Mouse (Mus musculus) MEL (cell line): Measurements from ENCODE around the gene Sptssa. TPM values are rescaled to one million over a fixed set of nuclear protein-coding genes. Genes with fewer than 3 reads are reported as not detected.

ENCODE experiments used
- DNase-seq: peaks from one replicate; pipeline ENCODE4 v3.0.0; 2011; ENCODE audit warnings: low read depth, low spot score
- H3K27ac ChIP-seq: 2 replicates; pipeline ENCODE4 v1.5.1; 2012; ENCODE audit warnings: low read depth, mild to moderate bottlenecking, control low read depth, low read length, moderate library complexity; ENCODE audit not compliant: control insufficient read depth
- H3K27me3 ChIP-seq, 2 experiments: fragments of 150-350 bp in 1 of 2; sonication (generic) in 1 of 2; 2 replicates each; pipeline ENCODE4 v1.6.1; 2012; ENCODE audit warnings: low read length in 2 of 2, mild to moderate bottlenecking in 2 of 2, improper control_type of control experiment in 1 of 2, moderate library complexity in 1 of 2; ENCODE audit not compliant: insufficient read depth in 2 of 2, control insufficient read depth in 1 of 2
- H3K36me3 ChIP-seq, 2 experiments: 2 replicates each; pipeline ENCODE4 v1.6.1; 2012 to 2014; ENCODE audit warnings: low read length in 2 of 2, improper control_type of control experiment in 1 of 2, inconsistent platforms in 1 of 2, mild to moderate bottlenecking in 1 of 2; ENCODE audit not compliant: insufficient read depth in 2 of 2, control insufficient read depth in 1 of 2
- H3K4me1 ChIP-seq, 2 experiments: fragments of 150-350 bp in 1 of 2; sonication (generic) in 1 of 2; 2 replicates each; pipeline ENCODE4 v1.6.1; 2012; ENCODE audit warnings: low read length in 2 of 2, improper control_type of control experiment in 1 of 2, mild to moderate bottlenecking in 1 of 2; ENCODE audit not compliant: insufficient read depth in 2 of 2, control insufficient read depth in 1 of 2
- H3K4me3 ChIP-seq, 2 experiments: fragments of 150-350 bp in 1 of 2; sonication (generic) in 1 of 2; 2 replicates each; pipeline ENCODE4 v1.5.1; 2012; ENCODE audit warnings: low read depth in 2 of 2, low read length in 2 of 2, mild to moderate bottlenecking in 2 of 2, moderate library complexity in 2 of 2, control low read depth in 1 of 2, improper control_type of control experiment in 1 of 2; ENCODE audit not compliant: control insufficient read depth in 1 of 2, insufficient read depth in 1 of 2
- H3K79me2 ChIP-seq: 2 replicates; pipeline ENCODE4 v1.6.1; 2012; ENCODE audit warnings: mild to moderate bottlenecking, low read length, moderate library complexity; ENCODE audit not compliant: control insufficient read depth, poor library complexity, insufficient read depth
- H3K9ac ChIP-seq: 2 replicates; pipeline ENCODE4 v1.6.1; 2012; ENCODE audit warnings: low read depth, mild to moderate bottlenecking, control low read depth, low read length, moderate library complexity; ENCODE audit not compliant: control insufficient read depth, poor library complexity, severe bottlenecking
- H3K9me3 ChIP-seq: fragments of 150-350 bp; sonication (generic); replicated peaks from 2 replicates; pipeline ENCODE4 v1.6.1; 2012; ENCODE audit warnings: mild to moderate bottlenecking, low read length, improper control_type of control experiment, moderate library complexity; ENCODE audit not compliant: insufficient read depth
- BHLHE40 ChIP-seq: IDR thresholded peaks from 2 replicates; pipeline ENCODE4 v1.6.1; 2012; ENCODE audit warnings: low read depth, mild to moderate bottlenecking, inconsistent platforms, low read length, improper control_type of control experiment, borderline replicate concordance
- CHD1 ChIP-seq: IDR thresholded peaks from 2 replicates; pipeline ENCODE4 v1.6.1; 2012; ENCODE audit warnings: low read depth, mild to moderate bottlenecking, inconsistent platforms, low read length, improper control_type of control experiment
- CHD2 ChIP-seq: IDR thresholded peaks from 2 replicates; pipeline ENCODE4 v1.6.1; 2011; ENCODE audit warnings: low read length, improper control_type of control experiment
- E2F4 ChIP-seq: IDR thresholded peaks from 2 replicates; pipeline ENCODE4 v1.6.1; 2011; ENCODE audit warnings: low read depth, low read length, improper control_type of control experiment, borderline replicate concordance
- ELF1 ChIP-seq: IDR thresholded peaks from 2 replicates; pipeline ENCODE4 v1.6.1; 2014; ENCODE audit warnings: low read depth, mild to moderate bottlenecking, inconsistent platforms, low read length, improper control_type of control experiment, moderate library complexity
- ETS1 ChIP-seq: IDR thresholded peaks from 2 replicates; pipeline ENCODE4 v1.6.1; 2012; ENCODE audit warnings: low read depth, mild to moderate bottlenecking, inconsistent platforms, low read length, improper control_type of control experiment, moderate library complexity
- GABPA ChIP-seq: IDR thresholded peaks from 2 replicates; pipeline ENCODE4 v1.6.1; 2012; ENCODE audit warnings: low read depth, mild to moderate bottlenecking, inconsistent platforms, low read length, improper control_type of control experiment, moderate library complexity
- GATA1 ChIP-seq: IDR thresholded peaks from 2 replicates; pipeline ENCODE4 v1.6.1; 2011; ENCODE audit warnings: low read depth, low read length, improper control_type of control experiment
- JUND ChIP-seq: IDR thresholded peaks from 2 replicates; pipeline ENCODE4 v1.6.1; 2011; ENCODE audit warnings: low read depth, mild to moderate bottlenecking, improper control_type of control experiment, low read length
- MAFK ChIP-seq: IDR thresholded peaks from 2 replicates; pipeline ENCODE4 v1.6.1; 2011; ENCODE audit warnings: low read depth, mild to moderate bottlenecking, low read length, improper control_type of control experiment, borderline replicate concordance
- MAX ChIP-seq: IDR thresholded peaks from 2 replicates; pipeline ENCODE4 v1.6.1; 2011; ENCODE audit warnings: low read length, improper control_type of control experiment
- MYB ChIP-seq: IDR thresholded peaks from 2 replicates; pipeline ENCODE4 v1.6.1; 2011; ENCODE audit warnings: mild to moderate bottlenecking, low read depth, low read length, improper control_type of control experiment
- NELFE ChIP-seq: IDR thresholded peaks from 2 replicates; pipeline ENCODE4 v1.6.1; 2011; ENCODE audit warnings: low read depth, low read length, improper control_type of control experiment
- POLR2A ChIP-seq, 2 experiments: IDR thresholded peaks; 2 replicates each; pipeline ENCODE4 v1.6.1; 2011 to 2012; ENCODE audit warnings: low read length in 2 of 2, mild to moderate bottlenecking in 2 of 2, control low read depth in 1 of 2, improper control_type of control experiment in 1 of 2, low read depth in 1 of 2, moderate library complexity in 1 of 2; ENCODE audit not compliant: control insufficient read depth in 1 of 2, insufficient read depth in 1 of 2, poor library complexity in 1 of 2
- POLR2AphosphoS2 ChIP-seq: IDR thresholded peaks from 2 replicates; pipeline ENCODE4 v1.6.1; 2011; ENCODE audit warnings: low read length, improper control_type of control experiment
- POLR2AphosphoS5 ChIP-seq: IDR thresholded peaks from 2 replicates; pipeline ENCODE4 v1.6.1; 2012; ENCODE audit warnings: low read depth, borderline replicate concordance, mild to moderate bottlenecking, inconsistent platforms, low read length, moderate library complexity, mixed read lengths
- RCOR1 ChIP-seq: IDR thresholded peaks from 2 replicates; pipeline ENCODE4 v1.6.1; 2012; ENCODE audit warnings: low read depth, mild to moderate bottlenecking, inconsistent platforms, low read length, improper control_type of control experiment
- TBP ChIP-seq: IDR thresholded peaks from 2 replicates; pipeline ENCODE4 v1.8.0; 2011; ENCODE audit warnings: low read depth, low read length, improper control_type of control experiment
- UBTF ChIP-seq: IDR thresholded peaks from 2 replicates; pipeline ENCODE4 v1.6.1; 2012; ENCODE audit warnings: low read depth, mild to moderate bottlenecking, inconsistent platforms, low read length, improper control_type of control experiment, moderate library complexity, borderline replicate concordance; ENCODE audit not compliant: insufficient read depth
- USF1 ChIP-seq: IDR thresholded peaks from 2 replicates; pipeline ENCODE4 v1.6.1; 2014; ENCODE audit warnings: low read depth, mild to moderate bottlenecking, inconsistent platforms, low read length, improper control_type of control experiment, moderate library complexity
- USF2 ChIP-seq, 2 experiments: IDR thresholded peaks; 2 replicates each; pipeline ENCODE4 v1.6.1; 2011 to 2012; ENCODE audit warnings: improper control_type of control experiment in 2 of 2, low read length in 2 of 2, borderline replicate concordance in 1 of 2, inconsistent platforms in 1 of 2, low read depth in 1 of 2, mild to moderate bottlenecking in 1 of 2; ENCODE audit not compliant: insufficient read depth in 1 of 2
- ZC3H11A ChIP-seq: IDR thresholded peaks from 2 replicates; pipeline ENCODE4 v1.6.1; 2012; ENCODE audit warnings: low read depth, mild to moderate bottlenecking, inconsistent platforms, low read length, improper control_type of control experiment
- ZKSCAN1 ChIP-seq: IDR thresholded peaks from 2 replicates; pipeline ENCODE4 v1.6.1; 2012; ENCODE audit warnings: low read depth, mild to moderate bottlenecking, inconsistent platforms, low read length, improper control_type of control experiment, moderate library complexity
- ZNF384 ChIP-seq: IDR thresholded peaks from 2 replicates; pipeline ENCODE4 v1.6.1; 2012; ENCODE audit warnings: low read depth, mild to moderate bottlenecking, inconsistent platforms, low read length, improper control_type of control experiment
- polyA plus RNA-seq, 2 experiments: library from polyadenylated mRNA; stranded (reverse) in 1 of 2; unstranded in 1 of 2; fragments of >175 nt in 1 of 2; fragments of >200 nt in 1 of 2; gene quantifications; 2 replicates each; pipeline versions ENCODE4 v1.2.1 to v1.2.4; 2012; ENCODE audit warnings: low replicate concordance in 2 of 2, low read depth in 1 of 2; ENCODE audit not compliant: insufficient read length in 2 of 2, insufficient read depth in 1 of 2, missing spikeins in 1 of 2
- total RNA-seq: library from RNA; depleted of rRNA; stranded (reverse); fragments of 300-350 nt; gene quantifications from 2 replicates; pipeline ENCODE4 v1.2.3, GENCODE M21; 2012

Gene Sptssa
- total and polyA plus RNA-seq, 3 experiments, result 58.1 to 166 TPM; not detected in 1

- TF ChIP-seq CHD2, result no peak
- TF ChIP-seq ELF1, result no peak; the same call in 1 of the 2 replicates
- no peak for TF ChIP-seq USF2 (IDR thresholded peaks at IDR 0.05; ENCODE audit: borderline replicate concordance in 1 of 2, insufficient read depth in 1 of 2, low read depth in 1 of 2, low read length in 2 of 2)
- TF ChIP-seq UBTF, result 0 out of 2 replicates have a peak, but pooled peaks have one; percentile 41
- peak; percentile 71; the same call in 1 of the 2 replicates for TF ChIP-seq GATA1
- no peak for TF ChIP-seq POLR2AphosphoS2
- no peak for TF ChIP-seq JUND
- no peak for TF ChIP-seq MAFK
- peak; percentile 88 for TF ChIP-seq TBP
- peak; percentile 13 for TF ChIP-seq NELFE
- TF ChIP-seq ZC3H11A, result no peak
- TF ChIP-seq CHD1, result no peak
- TF ChIP-seq RCOR1, result no peak
- TF ChIP-seq E2F4, result no peak
- TF ChIP-seq ZKSCAN1, result no peak
- TF ChIP-seq GABPA, result no peak
- peak; percentile 13; the same call in 1 of the 2 replicates for TF ChIP-seq POLR2AphosphoS5
- TF ChIP-seq POLR2A (IDR thresholded peaks at IDR 0.05; ENCODE audit: control insufficient read depth in 1 of 2, insufficient read depth in 1 of 2, low read depth in 1 of 2, low read length in 2 of 2, poor library complexity in 1 of 2), result peak in 1 of 2 experiments; percentile 44; a peak in 1 of 4 replicates
- TF ChIP-seq USF1, result no peak
- no peak for TF ChIP-seq BHLHE40
- no peak; the same call in 1 of the 2 replicates for TF ChIP-seq MAX
- no peak for TF ChIP-seq ZNF384
- peak; percentile 73 for TF ChIP-seq ETS1
- TF ChIP-seq MYB, result no peak
- TF ChIP-seq, all 39 proteins: peak for 11
These were observed 908 bp downstream of the Sptssa start (continued) for GRCm38 (mm10) chr12:54655292-54656038.

- Histone ChIP-seq H3K9me3 (no peaks in the 10 kb centered on the region), H3K36me3 (peaks cover 3 to 21% of the 10 kb centered on the region in 2 experiments; a peak in 3 of 4 replicates), H3K4me1 (peaks cover 13 to 17% of the 10 kb centered on the region in 2 experiments), H3K4me3 (peak overlapping the region; percentile 37 to 81), H3K9ac (peak overlapping the region; percentile 83), H3K27me3 (no peaks in the 10 kb centered on the region), H3K79me2 (peaks cover 29% of the 10 kb centered on the region), H3K27ac (peak overlapping the region; percentile 79)
- no peak for TF ChIP-seq JUND
- peak; percentile 44; the same call in 1 of the 2 replicates for TF ChIP-seq ETS1
- TF ChIP-seq CHD1, result peak; percentile 66; the same call in 1 of the 2 replicates
- no peak for TF ChIP-seq RCOR1
- peak; percentile 70 for DNase-seq
These were observed 1.6 kb downstream of the Sptssa start for GRCm38 (mm10) chr12:54654741-54655140.
